Mouse (Mus musculus) ES-CJ7 (cell line): ENCODE data around the gene Hdac10.

ENCODE experiments used
- DNase-seq: peaks from one replicate; pipeline ENCODE4 v3.0.0; 2011; ENCODE audit warnings: low read depth, low spot score

The Hdac10 gene

GRCm38 (mm10) chr15:89074613-89075477 lies 53.7 kb downstream of the Hdac10 start, which contains the start of gene Trabd:
Trabd (plus strand) TSS chr15:89075124.
- no peak for DNase-seq

GRCm38 (mm10) chr15:89073993-89074603 lies 54.4 kb downstream of the Hdac10 start:
- DNase-seq = no peak
